ENCODE assay signal across 27 mouse cellular contexts in genomic region chr1:42591855-42592254, GRCm38 (mm10).
A peak's percentile ranks its signal among the peaks of the same experiment; 100 is the strongest.
DNase-seq lines count a peak whose midpoint lies in the region; ATAC-seq and TF ChIP-seq lines count a peak whose summit lies in the region.
"Had no signal": no experiment of that assay in that cellular context is flagged by ENCODE, and none has a peak within 500 bp of the region (broad histone marks: within the 10 kb centered on the region; RNA-seq: fewer than 3 reads in every experiment).

No protein-coding gene starts in this region.

- ATAC-seq in cerebellum, adult (ENCODE audit: insufficient number of reproducible peaks, low FRiP score, low TSS enrichment), result no peak
- ATAC-seq: forebrain, embryonic 15.5 days; intestine, embryonic 15.5 days; lung, postnatal 0 days had no signal

- no peaks in the 10 kb centered on the region for H3K27me3 ChIP-seq in C2C12 (ENCODE audit: control insufficient read depth, insufficient read depth, insufficient read length)
- H3K27me3 ChIP-seq: forebrain, embryonic 15.5 days; heart, embryonic 15.5 days; hindbrain, embryonic 15.5 days; intestine, embryonic 15.5 days; limb, embryonic 15.5 days; liver, embryonic 15.5 days; neural tube, embryonic 13.5 days had no signal

- H3ac ChIP-seq in C2C12 (ENCODE audit: control insufficient read depth, insufficient read length, low read depth), result no peak overlapping the region

- no peaks in the 10 kb centered on the region for H3K36me3 ChIP-seq in C2C12 (ENCODE audit: control insufficient read depth, insufficient read depth)
- H3K36me3 ChIP-seq: forebrain, embryonic 15.5 days; heart, embryonic 15.5 days; hindbrain, embryonic 15.5 days; intestine, embryonic 15.5 days; limb, embryonic 15.5 days; liver, embryonic 15.5 days; neural tube, embryonic 13.5 days had no signal

- intact Hi-C loops in left cerebral cortex, postnatal 36 days (cut with DNase I), result no loop called here
- intact Hi-C loops in left cerebral cortex, postnatal 4 days (cut with DNase I), result no loop called here

- no peak overlapping the region for H3K4me3 ChIP-seq in C2C12 (ENCODE audit: insufficient read depth, poor library complexity, severe bottlenecking)
- H3K4me3 ChIP-seq: forebrain, embryonic 15.5 days; heart, adult 2 months; heart, embryonic 15.5 days; hindbrain, embryonic 15.5 days; intestine, embryonic 15.5 days; layer of hippocampus, adult 2 months; limb, embryonic 15.5 days; liver, embryonic 15.5 days; neural tube, embryonic 13.5 days had no signal

- H3K79me3 ChIP-seq in C2C12 (ENCODE audit: low read depth), result no peaks in the 10 kb centered on the region

- peak; percentile 84 for DNase-seq in heart, adult 11 months
- no peak for DNase-seq in heart, adult 9 months (ENCODE audit: low spot score in 2 of 2)
- DNase-seq in left cerebral cortex, postnatal 36 days (ENCODE audit: low spot score in 2 of 2), result peak; percentile 16 to 23
- DNase-seq in left cerebral cortex, postnatal 4 days, result no peak
- DNase-seq in ZHBTc4 (ENCODE audit: low read depth, low spot score), result peak; percentile 43
- no peak for DNase-seq in ovary, postnatal 10 days (ENCODE audit: low spot score)
- DNase-seq: adrenal gland, adult 2 months; cerebellum, adult 11 months; cerebellum, postnatal 14 days; embryo, embryonic 11 days; gastrocnemius, postnatal 14 days; heart, adult 2 months; heart, postnatal 4 days; midbrain, embryonic 14.5 days; spleen, adult 18-20 months; thymus, adult 18-20 months had no signal

- TF ChIP-seq CTCF in C2C12 (IDR thresholded peaks at IDR 0.05; ENCODE audit: control insufficient read depth, insufficient read depth, insufficient read length), result no peak

- H3K79me2 ChIP-seq in C2C12 (ENCODE audit: control insufficient read depth, insufficient read depth), result no peaks in the 10 kb centered on the region

TF ChIP-seq in C2C12, 6 proteins besides CTCF, POLR2A, EP300 and RAD21:
- peak; percentile 55 for TF ChIP-seq MYOD1 (IDR thresholded peaks at IDR 0.05; ENCODE audit: control insufficient read depth, insufficient read length, low read depth)
- TF ChIP-seq MYOG (IDR thresholded peaks at IDR 0.05; ENCODE audit: control insufficient read depth, extremely low read depth, insufficient read length), result no peak
- no peak for TF ChIP-seq USF1 (IDR thresholded peaks at IDR 0.05; ENCODE audit: low read depth)
- TF ChIP-seq MAX (IDR thresholded peaks at IDR 0.05), result no peak
- no peak for TF ChIP-seq FOSL1 (IDR thresholded peaks at IDR 0.05; ENCODE audit: insufficient read depth, low read length, poor library complexity, severe bottlenecking)
- no peak for TF ChIP-seq CEBPB (IDR thresholded peaks at IDR 0.05; ENCODE audit: low read depth)

Comparison
In these comparisons a context has a peak if more than half of its experiments do, and no peak if none do; other contexts are left out.
1. DNase-seq: peak in heart, adult 11 months (single experiment), left cerebral cortex, postnatal 36 days (2 of 2) and ZHBTc4 (single experiment); none in heart, adult 9 months (0 of 2), left cerebral cortex, postnatal 4 days (single experiment) and ovary, postnatal 10 days (single experiment).